Mouse (Mus musculus) G1E (cell line): ENCODE results near the gene Ccdc77.
"Not testable (repeated sequence)": the region's sequence is repeated elsewhere in the genome, so short reads cannot be mapped to it uniquely, and the experiment has no call there.

Experiments
- CTCF ChIP-seq: IDR thresholded peaks from 2 replicates; pipeline ENCODE4 v1.5.1; 2012; ENCODE audit warnings: low read depth, low read length, inconsistent platforms, mixed read lengths
- GATA1 ChIP-seq: IDR thresholded peaks from 2 replicates; pipeline ENCODE4 v1.6.1; 2012; ENCODE audit warnings: borderline replicate concordance, low read length, inconsistent platforms, mixed read lengths
- GATA2 ChIP-seq: IDR thresholded peaks from 2 replicates; pipeline ENCODE4 v1.6.1; 2012; ENCODE audit warnings: low read depth, low read length, inconsistent platforms, borderline replicate concordance
- POLR2AphosphoS5 ChIP-seq: IDR thresholded peaks from 2 replicates; pipeline ENCODE4 v1.6.1; 2012; ENCODE audit warnings: low read depth, low read length, inconsistent platforms; ENCODE audit not compliant: insufficient replicate concordance
- TAL1 ChIP-seq: conservative IDR thresholded peaks from 2 replicates; pipeline ENCODE4 v1.6.1; 2012; ENCODE audit warnings: low read depth, low read length, inconsistent platforms, mixed read lengths

DNA sequence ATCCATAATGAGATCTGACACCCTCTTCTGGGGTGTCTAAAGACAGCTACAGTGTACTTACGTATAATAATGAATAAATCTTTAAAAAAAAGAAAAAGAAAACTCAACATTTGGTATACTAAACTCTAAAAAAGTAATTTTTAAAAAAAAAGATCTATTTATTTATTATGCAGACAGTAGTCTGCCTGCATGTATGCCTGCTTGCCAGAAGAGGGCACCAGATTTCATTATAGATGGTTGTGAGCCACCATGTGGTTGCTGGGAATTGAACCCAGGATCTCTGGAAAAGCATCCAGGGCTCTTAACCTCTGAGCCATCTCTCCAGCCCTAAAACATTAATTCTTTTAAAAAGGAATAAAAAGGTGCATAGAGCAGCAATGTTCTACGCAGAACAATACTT, 67.6 kb downstream of the Ccdc77 start:
- not testable (repeated sequence) for TF ChIP-seq CTCF, GATA2, GATA1, TAL1, POLR2AphosphoS5
